ENCODE assay signal across 10 mouse cellular contexts in the genomic region with DNA sequence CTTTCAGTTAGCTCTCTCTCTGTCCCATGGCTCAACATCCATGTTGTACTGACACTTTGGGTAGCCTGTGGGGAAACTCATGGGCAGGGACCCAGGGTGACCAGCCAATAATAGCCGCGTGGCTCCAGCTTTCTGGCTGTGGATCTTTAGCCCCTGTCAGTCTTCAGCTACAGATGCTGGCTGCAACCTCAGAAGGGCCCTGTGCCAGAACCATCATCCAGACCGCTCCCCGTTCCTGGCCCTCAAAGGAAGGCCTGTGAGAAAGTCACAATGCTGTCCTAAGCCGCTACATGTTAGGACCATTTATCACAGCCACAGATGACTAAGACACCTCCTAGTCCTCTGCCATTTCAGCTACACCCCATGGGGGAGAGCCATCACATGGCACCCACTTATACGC. TPM values are rescaled to one million over a fixed set of nuclear protein-coding genes. Genes with fewer than 3 reads are reported as not detected.
A peak's percentile ranks its signal among the peaks of the same experiment; 100 is the strongest.
DNase-seq lines count a peak whose midpoint lies in the region.
"Had no signal": no experiment of that assay in that cellular context is flagged by ENCODE, and none has a peak within 500 bp of the region (broad histone marks: within the 10 kb centered on the region; RNA-seq: fewer than 3 reads in every experiment).

No protein-coding gene starts in this region.

- DNase-seq in cerebellum, adult 11-12 months, result peak; percentile 11
- DNase-seq in cerebellum, adult 11 months, result no peak
- DNase-seq in layer of hippocampus, postnatal 14 days (ENCODE audit: low spot score in 2 of 2), result peak; percentile 25 to 63
- DNase-seq in layer of hippocampus, adult 8-10 months (ENCODE audit: low spot score in 2 of 2), result no peak
- DNase-seq in fat pad, adult 2 months (ENCODE audit: extremely low read depth, low read depth, low spot score), result peak; percentile 59
- peak; percentile 67 for DNase-seq in heart, postnatal 4 days
- DNase-seq in urinary bladder, adult 2 months (ENCODE audit: low spot score), result no peak
- DNase-seq in c-Kit-positive CD71-positive TER-119-positive erythroid progenitor cells, embryonic 14.5 days (ENCODE audit: low spot score), result no peak
- DNase-seq: cerebellum, adult 8-10 months had no signal

RNA-seq across cellular contexts. Expression of a gene that starts 12.0 kb away (rescaled TPM):
- total RNA-seq in layer of hippocampus, postnatal 14 days (2021), result under 1 TPM; 0.23 to 0.26 TPM
- under 1 TPM in 3 of 4 experiments, not detected in 1; 0.12 to 0.35 (median 0.16) TPM for total RNA-seq in layer of hippocampus, adult 8-10 months (2022)
- total RNA-seq in heart, postnatal 4 days (2021), result under 1 TPM; 0.41 to 0.43 TPM
- 1.4 and 1.5 TPM in 2 replicates for polyA plus RNA-seq in urinary bladder, adult 2 months (2012; rRNA removed)

RNA-seq across cellular contexts. Expression of a gene that starts 54.6 kb away (rescaled TPM):
- total RNA-seq in layer of hippocampus, postnatal 14 days (2021), result not detected
- not detected for total RNA-seq in layer of hippocampus, adult 8-10 months (2022)
- not detected for total RNA-seq in heart, postnatal 4 days (2021)
- polyA plus RNA-seq in urinary bladder, adult 2 months (2012; rRNA removed), result not detected in 2 replicates
- polyA plus RNA-seq: neural tube, embryonic 14.5 days had no signal

Comparison
In these comparisons a context has a peak if more than half of its experiments do, and no peak if none do; other contexts are left out.
1. DNase-seq: peak in cerebellum, adult 11-12 months (single experiment), layer of hippocampus, postnatal 14 days (2 of 2), fat pad, adult 2 months (single experiment) and heart, postnatal 4 days (single experiment); none in cerebellum, adult 11 months (single experiment), layer of hippocampus, adult 8-10 months (0 of 2), urinary bladder, adult 2 months (single experiment) and c-Kit-positive CD71-positive TER-119-positive erythroid progenitor cells, embryonic 14.5 days (single experiment).